Mouse (Mus musculus) ES-E14 (cell line): ENCODE results near the gene Slc4a3. TPM values are rescaled to one million over a fixed set of nuclear protein-coding genes. Genes with fewer than 3 reads are reported as not detected.

Experiments
- DNase-seq: peaks from one replicate; pipeline ENCODE4 v3.0.0-alpha.2; 2013; ENCODE audit warnings: low read depth, low spot score
- H3K27ac ChIP-seq: 2 replicates; pipeline ENCODE4 v1.5.1; 2012; ENCODE audit warnings: low read depth, mild to moderate bottlenecking, low read length, moderate library complexity, mixed read lengths; ENCODE audit not compliant: poor library complexity, insufficient read depth, severe bottlenecking
- H3K36me3 ChIP-seq: 2 replicates; pipeline ENCODE4 v1.6.1; 2012; ENCODE audit warnings: mild to moderate bottlenecking, low read length, moderate library complexity, mixed read lengths; ENCODE audit not compliant: control insufficient read depth, poor library complexity, insufficient read depth, severe bottlenecking
- H3K4me1 ChIP-seq, 2 experiments: fragments of 150-350 bp in 1 of 2; sonication (generic) in 1 of 2; 2 replicates each; pipeline ENCODE4 v1.6.1; 2012; ENCODE audit warnings: low read length in 2 of 2, mild to moderate bottlenecking in 1 of 2, mixed read lengths in 1 of 2; ENCODE audit not compliant: control insufficient read depth in 2 of 2, insufficient read depth in 2 of 2, poor library complexity in 1 of 2
- H3K4me3 ChIP-seq, 2 experiments: fragments of 150-350 bp in 1 of 2; sonication (generic) in 1 of 2; 2 replicates each; pipeline ENCODE4 v1.5.1; 2012; ENCODE audit warnings: low read length in 2 of 2, low read depth in 1 of 2, mild to moderate bottlenecking in 1 of 2, mixed read lengths in 1 of 2; ENCODE audit not compliant: insufficient read depth in 1 of 2, poor library complexity in 1 of 2, severe bottlenecking in 1 of 2
- H3K9ac ChIP-seq: 2 replicates; pipeline ENCODE4 v1.6.1; 2012; ENCODE audit warnings: low read depth, mild to moderate bottlenecking, low read length, mixed read lengths; ENCODE audit not compliant: poor library complexity, insufficient read depth, severe bottlenecking
- H3K9me3 ChIP-seq: fragments of 150-350 bp; sonication (generic); 2 replicates; pipeline ENCODE4 v1.6.1; 2012; ENCODE audit warnings: low read depth, mild to moderate bottlenecking, low read length; ENCODE audit not compliant: control insufficient read depth, insufficient read depth
- CHD2 ChIP-seq: IDR thresholded peaks from 2 replicates; pipeline ENCODE4 v1.6.1; 2014; ENCODE audit warnings: mild to moderate bottlenecking, low read depth, low read length, inconsistent platforms
- HCFC1 ChIP-seq: IDR thresholded peaks from 2 replicates; pipeline ENCODE4 v1.6.1; 2012; ENCODE audit warnings: low read length, inconsistent platforms, borderline replicate concordance; ENCODE audit not compliant: insufficient read depth
- MAFK ChIP-seq: IDR thresholded peaks from 2 replicates; pipeline ENCODE4 v1.6.1; 2014; ENCODE audit warnings: mild to moderate bottlenecking, low read depth, low read length, inconsistent platforms; ENCODE audit not compliant: insufficient read depth
- ZC3H11A ChIP-seq: IDR thresholded peaks from 2 replicates; pipeline ENCODE4 v1.6.1; 2012; ENCODE audit warnings: low read depth, mild to moderate bottlenecking, inconsistent platforms, low read length, borderline replicate concordance
- ZNF384 ChIP-seq: IDR thresholded peaks from 2 replicates; pipeline ENCODE4 v1.6.1; 2012; ENCODE audit warnings: low read depth, low read length, inconsistent platforms
- in situ Hi-C, 2 experiments: fragments of 600-800 bp; cut with MboI; formaldehyde crosslinking; loops; one replicate each; pipeline ENCODE4 v1.15.1; 2025; ENCODE audit warnings: low sequenced_read_pairs in 2 of 2, inconsistent platforms in 1 of 2; ENCODE audit not compliant: unreplicated experiment in 2 of 2
- total RNA-seq: library from RNA; depleted of rRNA; stranded (reverse); fragments of 300-350 nt; gene quantifications from 2 replicates; pipeline ENCODE4 v1.2.3, GENCODE M21; 2012

Slc4a3 gene
- total RNA-seq, 1 experiment: 7.9 TPM

GRCm38 (mm10) chr1:75586791-75587190, 40.7 kb downstream of the Slc4a3 start:
- TF ChIP-seq HCFC1 (no peak), ZC3H11A (no peak), CHD2 (no peak), MAFK (no peak), ZNF384 (no peak)
- in situ Hi-C loops: no loop called here

GRCm38 (mm10) chr1:75587738-75588719, 42.0 kb downstream of the Slc4a3 start:
- no peak for TF ChIP-seq HCFC1
- TF ChIP-seq ZC3H11A: no peak
- no peak for TF ChIP-seq ZNF384
- no peak for TF ChIP-seq CHD2
- no peak for TF ChIP-seq MAFK
- H3K4me1 ChIP-seq: peaks cover 7 to 13% of the 10 kb centered on the region in 2 experiments; a peak in 3 of 4 replicates
- H3K9me3 ChIP-seq: no peaks in the 10 kb centered on the region
- H3K4me3 ChIP-seq: no peak overlapping the region
- peak overlapping the region; percentile 41; the same call in 1 of the 2 replicates for H3K27ac ChIP-seq
- DNase-seq: no peak
- in situ Hi-C loops: no loop called here
- H3K36me3 ChIP-seq: no peaks in the 10 kb centered on the region
- no peak overlapping the region for H3K9ac ChIP-seq

More at GRCm38 (mm10) chr1:75586791-75587190, 40.7 kb downstream of the Slc4a3 start:
- no peak overlapping the region for H3K27ac ChIP-seq
- no peak overlapping the region for H3K9ac ChIP-seq
- no peak for DNase-seq
- H3K36me3 ChIP-seq: no peaks in the 10 kb centered on the region
- no peaks in the 10 kb centered on the region for H3K9me3 ChIP-seq
- H3K4me1 ChIP-seq: peaks cover 7 to 13% of the 10 kb centered on the region in 2 experiments; a peak in 3 of 4 replicates
- no peak overlapping the region for H3K4me3 ChIP-seq

GRCm38 (mm10) chr1:75588874-75589273, 42.8 kb downstream of the Slc4a3 start:
- Histone ChIP-seq H3K9ac (no peak overlapping the region), H3K9me3 (no peaks in the 10 kb centered on the region), H3K27ac (no peak overlapping the region; the same call in 1 of the 2 replicates), H3K4me3 (no peak overlapping the region), H3K36me3 (no peaks in the 10 kb centered on the region), H3K4me1 (peaks cover 10 to 17% of the 10 kb centered on the region in 2 experiments; a peak in 3 of 4 replicates)
- TF ChIP-seq ZC3H11A (no peak), CHD2 (0 out of 2 replicates have a peak, but pooled peaks have one; percentile 28)
- peak; percentile 82 for DNase-seq
- in situ Hi-C loops: no loop called here

GRCm38 (mm10) chr1:75589983-75590382, 43.9 kb downstream of the Slc4a3 start:
- no peaks in the 10 kb centered on the region for H3K36me3 ChIP-seq
- DNase-seq: no peak
- H3K4me3 ChIP-seq: no peak overlapping the region
- H3K9ac ChIP-seq: no peak overlapping the region
- peaks cover 16 to 25% of the 10 kb centered on the region in 2 experiments for H3K4me1 ChIP-seq
- no peaks in the 10 kb centered on the region for H3K9me3 ChIP-seq
- TF ChIP-seq HCFC1 (no peak), ZC3H11A (no peak), CHD2 (no peak), ZNF384 (no peak), MAFK (no peak)
- in situ Hi-C loops: no loop called here
- no peak overlapping the region for H3K27ac ChIP-seq
